Mouse (Mus musculus) limb, embryonic 11.5 days (tissue): Measurements from ENCODE around the gene Hus1b. TPM values are rescaled to one million over a fixed set of nuclear protein-coding genes. Genes with fewer than 3 reads are reported as not detected.

Source experiments
- ATAC-seq: fragments of 200-750 bp; cut with Nextera tagmentation; 2 replicates; pipeline ENCODE4 v1.8.0; 2017; ENCODE audit warnings: low read depth; ENCODE audit not compliant: insufficient number of reproducible peaks, low FRiP score, low TSS enrichment
- DNase-seq: peaks from one replicate; pipeline ENCODE4 v3.0.0-alpha.2; 2015; ENCODE audit warnings: low spot score
- H3K27ac ChIP-seq: fragments of 300-500 bp; sonication (generic); replicated peaks from 2 replicates; pipeline ENCODE4 v1.5.1; 2014; ENCODE audit warnings: low read depth, mild to moderate bottlenecking, low read length
- H3K27me3 ChIP-seq: fragments of 300-500 bp; sonication (generic); 2 replicates; pipeline ENCODE4 v1.6.1; 2014; ENCODE audit warnings: mild to moderate bottlenecking, low read length, mixed read lengths; ENCODE audit not compliant: control insufficient read depth, insufficient read depth
- H3K36me3 ChIP-seq: fragments of 300-500 bp; sonication (generic); 2 replicates; pipeline ENCODE4 v1.6.1; 2014; ENCODE audit warnings: mild to moderate bottlenecking, low read length, moderate library complexity, mixed read lengths; ENCODE audit not compliant: control insufficient read depth, insufficient read depth
- H3K4me1 ChIP-seq: fragments of 300-500 bp; sonication (generic); 2 replicates; pipeline ENCODE4 v1.6.1; 2014; ENCODE audit warnings: low read length, mixed read lengths; ENCODE audit not compliant: control insufficient read depth, insufficient read depth
- H3K4me2 ChIP-seq: fragments of 300-500 bp; sonication (generic); 2 replicates; pipeline ENCODE4 v1.6.1; 2014; ENCODE audit warnings: low read depth, mild to moderate bottlenecking, moderate library complexity; ENCODE audit not compliant: severe bottlenecking
- H3K4me3 ChIP-seq: fragments of 300-500 bp; sonication (generic); 2 replicates; pipeline ENCODE4 v1.5.1; 2014; ENCODE audit warnings: low read depth, low read length
- H3K9ac ChIP-seq: fragments of 300-500 bp; sonication (generic); 2 replicates; pipeline ENCODE4 v1.6.1; 2014; ENCODE audit warnings: mild to moderate bottlenecking, low read length
- H3K9me3 ChIP-seq: fragments of 300-500 bp; sonication (generic); 2 replicates; pipeline ENCODE4 v1.6.1; 2016; ENCODE audit warnings: low read length; ENCODE audit not compliant: control insufficient read depth
- WGBS: fragments of 180-500 bp; shearing (Covaris S2); extraction: QIAGEN DNeasy Blood & Tissue Kit; methylation state at CpG from one replicate; pipeline ENCODE4 v1.1.7; 2014; 5-methylcytosine and 5-hydroxymethylcytosine counted together
- polyA plus RNA-seq: library from polyadenylated mRNA; unstranded; fragments of >200 nt; fragmentation: Nextera tagmentation; extraction: Ambion mirVana; gene quantifications from 2 replicates; pipeline ENCODE4 v1.2.1, GENCODE M21; 2014

The Hus1b gene
- polyA plus RNA-seq, 1 experiment from 2014 or later, result not detected

- DNase-seq, result no peak
- Histone ChIP-seq H3K27me3 (no peaks in the 10 kb centered on the region), H3K9me3 (no peaks in the 10 kb centered on the region), H3K9ac (no peak overlapping the region), H3K4me2 (no peak overlapping the region), H3K4me1 (0 out of 2 replicates have a peak, but pooled peaks cover 2% of the 10 kb centered on the region), H3K36me3 (0 out of 2 replicates have a peak, but pooled peaks cover 3% of the 10 kb centered on the region), H3K27ac (no peak overlapping the region), H3K4me3 (no peak overlapping the region)
- no peak for ATAC-seq
- WGBS, result 15% methylated on average over 2 of the region's 2 CpGs
These were observed 45.3 kb downstream of the Hus1b start for GRCm38 (mm10) chr13:30902286-30902685.

GRCm38 (mm10) chr13:30901387-30902041 is 46.0 kb downstream of the Hus1b start:
- Histone ChIP-seq H3K9ac (no peak overlapping the region), H3K27me3 (no peaks in the 10 kb centered on the region), H3K36me3 (0 out of 2 replicates have a peak, but pooled peaks cover 3% of the 10 kb centered on the region), H3K4me2 (no peak overlapping the region), H3K27ac (no peak overlapping the region), H3K9me3 (no peaks in the 10 kb centered on the region), H3K4me1 (0 out of 2 replicates have a peak, but pooled peaks cover 2% of the 10 kb centered on the region), H3K4me3 (no peak overlapping the region)
- DNase-seq (no peak), ATAC-seq (no peak)
- 92% methylated on average over 7 of the region's 7 CpGs for WGBS

Other genes starting within 250 kb of the Hus1b start
- gene Irf4, start 198.5 kb downstream of the Hus1b start, polyA plus RNA-seq, result not detected in 2 replicates
- gene Exoc2, start 26.3 kb upstream of the Hus1b start, polyA plus RNA-seq, result 30.9 and 32.7 TPM in 2 replicates
- not detected in 2 replicates for gene Gm5447, start 26.4 kb upstream of the Hus1b start, polyA plus RNA-seq